Mouse (Mus musculus): ENCODE measurements around the gene Vhl.

Gene Vhl

GRCm38 (mm10) chr6:113624989-113625770 is 1.4 kb downstream of the Vhl start:
- DNase-seq (ENCODE audit: low spot score in 2 of 2) = no peak

GRCm38 (mm10) chr6:113630322-113630721 is 6.6 kb downstream of the Vhl start:
- no peak for DNase-seq (ENCODE audit: low spot score in 2 of 2)

GRCm38 (mm10) chr6:113632863-113633262 is 9.1 kb downstream of the Vhl start:
- no peak for DNase-seq (ENCODE audit: low spot score in 2 of 2)

- peak; percentile 88 to 95 for DNase-seq (ENCODE audit: low spot score in 2 of 2)
Measured at GRCm38 (mm10) chr6:113638302-113639040, 14.7 kb downstream of the Vhl start, which contains the start of gene Irak2. TSS of gene Irak2 (plus strand) at chr6:113638467.

- no peak for DNase-seq (ENCODE audit: low spot score in 2 of 2)
Measured at GRCm38 (mm10) chr6:113639201-113639600, 15.4 kb downstream of the Vhl start.

GRCm38 (mm10) chr6:113642605-113643004 is 18.8 kb downstream of the Vhl start:
- DNase-seq (ENCODE audit: low spot score in 2 of 2) = no peak

- DNase-seq (ENCODE audit: low spot score in 2 of 2) = no peak
Measured at GRCm38 (mm10) chr6:113643021-113643420, 19.3 kb downstream of the Vhl start.

- no peak for DNase-seq (ENCODE audit: low spot score in 2 of 2)
Measured at GRCm38 (mm10) chr6:113643967-113644366, 20.2 kb downstream of the Vhl start.

- no peak for DNase-seq (ENCODE audit: low spot score in 2 of 2)
Measured at GRCm38 (mm10) chr6:113644808-113645207, 21.0 kb downstream of the Vhl start.

GRCm38 (mm10) chr6:113649346-113650196 is 25.8 kb downstream of the Vhl start:
- no peak for DNase-seq (ENCODE audit: low spot score in 2 of 2)

- DNase-seq (ENCODE audit: low spot score in 2 of 2) = no peak
Measured at GRCm38 (mm10) chr6:113650197-113650640, 26.5 kb downstream of the Vhl start.

GRCm38 (mm10) chr6:113651626-113652025 is 27.9 kb downstream of the Vhl start:
- DNase-seq (ENCODE audit: low spot score in 2 of 2) = no peak

- no peak for DNase-seq (ENCODE audit: low spot score in 2 of 2)
Measured at GRCm38 (mm10) chr6:113653551-113653950, 29.8 kb downstream of the Vhl start.

GRCm38 (mm10) chr6:113654102-113654501 is 30.3 kb downstream of the Vhl start:
- no peak for DNase-seq (ENCODE audit: low spot score in 2 of 2)

- no peak for DNase-seq (ENCODE audit: low spot score in 2 of 2)
Measured at GRCm38 (mm10) chr6:113654753-113655397, 31.1 kb downstream of the Vhl start.

GRCm38 (mm10) chr6:113655475-113655874 is 31.7 kb downstream of the Vhl start:
- no peak for DNase-seq (ENCODE audit: low spot score in 2 of 2)

GRCm38 (mm10) chr6:113656847-113657246 is 33.1 kb downstream of the Vhl start:
- DNase-seq (ENCODE audit: low spot score in 2 of 2) = no peak

- no peak for DNase-seq (ENCODE audit: low spot score in 2 of 2)
Measured at GRCm38 (mm10) chr6:113658226-113658625, 34.5 kb downstream of the Vhl start.

GRCm38 (mm10) chr6:113659648-113660491 is 36.1 kb downstream of the Vhl start:
- DNase-seq (ENCODE audit: low spot score in 2 of 2) = no peak

All from thymus, postnatal 10 days (tissue).